Mouse (Mus musculus) midbrain, embryonic 13.5 days (tissue): ENCODE results near the gene Slco2b1. TPM values are rescaled to one million over a fixed set of nuclear protein-coding genes. Genes with fewer than 3 reads are reported as not detected.

Experiments
- ATAC-seq: fragments of 200-750 bp; cut with Nextera tagmentation; 2 replicates; pipeline ENCODE4 v1.8.0; 2017; ENCODE audit warnings: mild to moderate bottlenecking, moderate TSS enrichment, moderate library complexity
- H3K27ac ChIP-seq: fragments of 300-500 bp; sonication (generic); 2 replicates; pipeline ENCODE4 v1.5.1; 2015; ENCODE audit warnings: inconsistent platforms, mild to moderate bottlenecking, moderate library complexity
- H3K27me3 ChIP-seq: fragments of 300-500 bp; sonication (generic); 2 replicates; pipeline ENCODE4 v1.6.1; 2015; ENCODE audit warnings: mild to moderate bottlenecking, inconsistent platforms
- H3K36me3 ChIP-seq: fragments of 300-500 bp; sonication (generic); 2 replicates; pipeline ENCODE4 v1.6.1; 2015; ENCODE audit warnings: mild to moderate bottlenecking, inconsistent platforms
- H3K4me1 ChIP-seq: fragments of 300-500 bp; sonication (generic); replicated peaks from 2 replicates; pipeline ENCODE4 v1.6.1; 2015; ENCODE audit warnings: inconsistent platforms
- H3K4me2 ChIP-seq: fragments of 300-500 bp; sonication (generic); replicated peaks from 2 replicates; pipeline ENCODE4 v1.6.1; 2015; ENCODE audit warnings: moderate library complexity, mild to moderate bottlenecking, inconsistent platforms
- H3K4me3 ChIP-seq: fragments of 300-500 bp; sonication (generic); replicated peaks from 2 replicates; pipeline ENCODE4 v1.5.1; 2015; ENCODE audit warnings: mild to moderate bottlenecking, inconsistent platforms
- H3K9ac ChIP-seq: fragments of 300-500 bp; sonication (generic); replicated peaks from 2 replicates; pipeline ENCODE4 v1.6.1; 2015; ENCODE audit warnings: mild to moderate bottlenecking, inconsistent platforms
- H3K9me3 ChIP-seq: fragments of 300-500 bp; sonication (generic); 2 replicates; pipeline ENCODE4 v1.6.1; 2016; ENCODE audit warnings: mild to moderate bottlenecking, inconsistent platforms
- WGBS: fragments of 180-500 bp; shearing (Covaris S2); methylation state at CpG from one replicate; pipeline ENCODE4 v1.1.7; 2015; 5-methylcytosine and 5-hydroxymethylcytosine counted together
- polyA plus RNA-seq: library from polyadenylated mRNA; unstranded; fragments of >200 nt; fragmentation: Nextera tagmentation; extraction: Ambion mirVana; gene quantifications from 2 replicates; pipeline ENCODE4 v1.2.1, GENCODE M21; 2015

Gene Slco2b1
- polyA plus RNA-seq, 1 experiment from 2014 or later = 5.0 TPM

DNA sequence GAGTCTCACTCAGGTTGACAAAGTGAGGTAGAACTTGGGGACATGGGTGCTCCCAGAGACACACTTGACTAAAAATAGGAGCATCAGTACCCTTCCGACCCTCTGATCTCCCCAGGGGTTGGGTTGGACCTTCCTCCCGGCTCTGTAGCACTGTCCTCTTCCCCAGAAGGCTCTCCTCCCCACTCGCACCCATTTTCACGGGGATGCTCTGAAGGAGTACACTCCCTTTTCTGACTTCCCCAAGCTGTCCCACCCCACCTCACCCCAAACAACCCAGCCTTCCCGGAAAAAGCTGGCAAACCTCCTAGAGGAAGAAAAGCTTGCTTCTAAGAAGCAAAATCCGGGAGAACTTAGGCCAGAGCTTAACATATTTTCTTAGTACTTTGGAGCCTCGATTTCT lies 20.3 kb downstream of the Slco2b1 start:
- Histone ChIP-seq H3K36me3 (no peaks in the 10 kb centered on the region), H3K4me2 (no peak overlapping the region), H3K9me3 (no peaks in the 10 kb centered on the region), H3K27ac (no peak overlapping the region), H3K9ac (no peak overlapping the region), H3K4me1 (no peaks in the 10 kb centered on the region; the same call in 1 of the 2 replicates), H3K4me3 (no peak overlapping the region), H3K27me3 (no peaks in the 10 kb centered on the region)
- WGBS = 79% methylated on average over 7 of the region's 7 CpGs
- no peak for ATAC-seq

DNA sequence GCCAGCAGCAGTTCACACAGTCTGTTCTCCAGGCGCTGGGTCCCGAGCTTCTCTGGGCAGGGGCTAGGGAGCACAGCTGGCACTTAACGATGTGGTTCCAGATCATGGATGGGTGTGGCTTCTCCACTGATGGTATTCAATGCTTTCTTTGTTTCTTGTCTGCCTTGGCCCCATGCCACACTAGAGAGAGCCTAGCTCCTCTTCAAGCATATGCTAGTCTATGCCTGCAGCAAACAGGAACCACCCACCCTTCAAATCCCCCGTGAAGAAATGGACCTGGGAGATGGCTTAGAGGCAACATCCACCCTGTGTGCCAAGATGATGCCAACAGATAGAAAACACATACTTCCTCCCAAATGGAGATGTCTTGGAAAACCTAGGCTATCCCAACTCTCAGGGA lies 27.1 kb downstream of the Slco2b1 start:
- 70% methylated on average over 4 of the region's 4 CpGs for WGBS
- no peaks in the 10 kb centered on the region for H3K4me1 ChIP-seq
- no peaks in the 10 kb centered on the region for H3K9me3 ChIP-seq
- no peak overlapping the region for H3K9ac ChIP-seq
- no peak overlapping the region for H3K27ac ChIP-seq
- no peak overlapping the region for H3K4me3 ChIP-seq
- H3K4me2 ChIP-seq = no peak overlapping the region
- no peaks in the 10 kb centered on the region for H3K36me3 ChIP-seq
- H3K27me3 ChIP-seq = no peaks in the 10 kb centered on the region
- no peak for ATAC-seq

DNA sequence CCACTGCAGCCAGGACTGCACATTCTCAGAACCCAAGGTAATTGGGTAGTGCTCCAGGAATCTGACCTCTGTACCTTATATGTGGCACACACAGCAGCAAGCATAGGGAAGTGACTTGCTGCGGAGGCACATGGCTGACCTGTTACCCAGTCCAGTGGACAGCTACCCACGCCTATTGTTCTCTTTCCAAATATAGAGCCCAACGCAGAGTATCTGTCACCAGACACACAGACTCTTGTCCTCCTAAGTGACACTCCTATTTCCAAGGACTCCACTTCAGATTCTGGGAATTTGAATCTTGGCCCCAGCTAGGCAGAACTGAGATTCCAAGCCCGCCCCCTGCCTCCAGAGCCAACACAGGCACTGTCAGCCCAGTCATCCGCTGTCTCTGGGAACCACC lies 30.4 kb downstream of the Slco2b1 start:
- ATAC-seq = no peak
- Histone ChIP-seq H3K4me1 (no peaks in the 10 kb centered on the region), H3K36me3 (no peaks in the 10 kb centered on the region), H3K9me3 (no peaks in the 10 kb centered on the region), H3K4me3 (no peak overlapping the region), H3K4me2 (no peak overlapping the region), H3K27me3 (no peaks in the 10 kb centered on the region), H3K27ac (no peak overlapping the region), H3K9ac (no peak overlapping the region)
- 78% methylated on average over 5 of the region's 5 CpGs for WGBS

DNA sequence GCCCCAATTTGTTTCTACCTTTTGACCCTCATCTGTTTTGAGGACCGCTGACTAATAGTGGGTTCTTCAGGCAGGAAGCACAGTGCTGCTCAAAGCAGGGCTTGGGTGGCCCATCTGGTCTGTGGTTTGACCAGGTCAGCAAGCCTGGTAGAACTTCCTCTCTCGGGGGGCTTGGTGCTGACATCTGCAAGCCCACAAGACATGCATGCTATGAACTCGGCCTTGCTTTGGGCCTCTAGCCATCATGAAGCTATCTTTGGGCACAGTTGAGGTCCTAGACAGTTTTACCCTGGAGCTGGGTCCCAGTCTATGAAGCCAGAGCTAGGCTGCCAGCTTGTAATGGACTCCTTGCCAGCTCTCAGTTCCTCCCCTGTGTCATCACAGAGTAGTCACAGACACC lies 36.2 kb downstream of the Slco2b1 start:
- Histone ChIP-seq H3K27ac (no peak overlapping the region), H3K4me3 (no peak overlapping the region), H3K9ac (no peak overlapping the region), H3K4me2 (no peak overlapping the region), H3K36me3 (no peaks in the 10 kb centered on the region), H3K9me3 (no peaks in the 10 kb centered on the region), H3K4me1 (0 out of 2 replicates have a peak, but pooled peaks cover 3% of the 10 kb centered on the region), H3K27me3 (no peaks in the 10 kb centered on the region)
- 76% methylated on average over 3 of the region's 3 CpGs for WGBS
- no peak for ATAC-seq

DNA sequence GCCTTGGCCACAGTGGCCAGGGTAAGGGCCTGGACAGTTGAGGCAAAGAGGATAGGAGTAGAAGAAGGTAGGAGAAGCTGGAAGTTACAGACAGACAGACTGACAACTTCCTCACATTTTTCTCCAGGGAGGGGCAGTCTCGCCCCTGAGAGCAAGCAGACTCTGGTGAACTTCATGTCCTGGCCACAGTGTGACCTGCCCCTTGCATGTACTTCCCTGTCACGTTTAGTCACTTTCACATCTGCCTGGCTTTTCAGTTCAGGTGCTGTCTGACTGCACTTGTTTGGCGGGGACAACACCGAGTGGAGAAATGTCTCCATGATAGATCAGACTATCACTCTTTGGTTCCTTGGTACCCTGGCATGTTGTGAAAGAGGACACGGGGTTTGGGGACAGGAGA lies 36.9 kb downstream of the Slco2b1 start:
- H3K9me3 ChIP-seq = no peaks in the 10 kb centered on the region
- H3K4me1 ChIP-seq = 0 out of 2 replicates have a peak, but pooled peaks cover 3% of the 10 kb centered on the region
- no peak overlapping the region for H3K9ac ChIP-seq
- H3K4me2 ChIP-seq = no peak overlapping the region
- no peak overlapping the region for H3K4me3 ChIP-seq
- no peak for ATAC-seq
- no peak overlapping the region for H3K27ac ChIP-seq
- no peaks in the 10 kb centered on the region for H3K27me3 ChIP-seq
- no peaks in the 10 kb centered on the region for H3K36me3 ChIP-seq
- WGBS = 87% methylated on average over 5 of the region's 5 CpGs

DNA sequence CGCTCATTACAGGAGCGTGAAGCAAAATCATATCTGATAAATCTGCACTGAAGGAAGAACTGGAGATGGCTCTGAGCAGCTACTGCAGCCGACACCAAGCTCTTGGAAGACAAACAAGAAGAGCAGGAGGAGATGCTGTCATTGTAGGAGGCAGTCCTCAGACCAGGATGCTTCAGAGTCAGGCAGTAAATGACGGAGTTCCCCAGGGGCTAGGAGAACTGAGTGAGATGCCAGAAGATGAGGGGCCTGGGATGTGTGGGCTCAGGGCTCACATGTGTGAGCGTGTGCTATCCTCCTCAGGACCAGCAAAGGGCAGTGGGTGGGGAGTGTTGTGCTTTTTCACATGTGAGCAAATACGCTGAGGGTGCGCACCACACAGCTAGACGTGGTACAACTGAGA lies 38.0 kb downstream of the Slco2b1 start:
- Histone ChIP-seq H3K36me3 (no peaks in the 10 kb centered on the region), H3K4me2 (no peak overlapping the region), H3K4me1 (peaks cover 9% of the 10 kb centered on the region), H3K9me3 (no peaks in the 10 kb centered on the region), H3K4me3 (no peak overlapping the region), H3K27ac (no peak overlapping the region), H3K9ac (no peak overlapping the region), H3K27me3 (no peaks in the 10 kb centered on the region)
- 78% methylated on average over 8 of the region's 8 CpGs for WGBS
- ATAC-seq = no peak

DNA sequence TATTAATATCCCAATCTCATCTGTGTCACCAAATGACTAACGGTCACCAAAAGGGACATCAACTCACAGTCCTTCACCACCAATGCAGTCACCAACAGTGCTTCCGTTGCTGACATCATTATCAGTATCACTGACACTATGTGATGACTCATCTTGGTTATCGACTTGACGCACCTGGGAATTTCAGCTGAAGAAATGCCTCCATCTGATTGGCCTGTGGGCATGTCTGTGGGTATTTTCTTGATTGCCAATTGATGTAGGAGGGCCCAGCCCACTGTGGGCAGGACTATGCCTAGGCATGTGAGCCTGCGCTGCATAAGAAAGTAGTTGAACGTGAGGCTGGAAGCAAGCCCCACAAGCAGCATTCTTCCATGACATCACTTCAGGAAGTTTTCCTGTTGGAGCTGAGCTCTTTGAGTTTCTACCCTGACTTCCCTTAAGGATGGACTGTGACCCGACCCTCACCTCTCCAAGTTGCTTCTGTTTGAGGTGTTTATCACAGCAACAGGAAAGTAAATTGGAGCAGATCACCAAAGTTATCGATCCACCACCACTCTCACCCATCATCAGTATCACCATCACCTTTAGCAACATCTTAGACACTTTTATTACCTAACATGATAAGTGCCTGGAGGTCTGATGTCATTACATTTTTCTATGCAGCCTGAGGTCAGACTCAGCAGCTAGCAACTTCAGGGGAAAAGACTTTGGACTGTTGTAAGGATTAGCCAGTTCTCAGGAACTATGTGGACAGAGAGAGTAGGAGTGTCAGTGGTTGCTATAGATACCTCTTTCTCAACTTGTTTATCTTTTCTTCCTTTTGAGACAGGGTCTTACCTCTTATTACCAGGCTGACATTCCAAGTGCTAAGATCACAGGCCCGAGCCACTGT lies 39.4 kb downstream of the Slco2b1 start:
- Histone ChIP-seq H3K9ac (no peak overlapping the region), H3K9me3 (no peaks in the 10 kb centered on the region), H3K4me2 (no peak overlapping the region), H3K27me3 (no peaks in the 10 kb centered on the region), H3K4me1 (peaks cover 9% of the 10 kb centered on the region), H3K4me3 (no peak overlapping the region), H3K36me3 (no peaks in the 10 kb centered on the region), H3K27ac (no peak overlapping the region)
- no peak for ATAC-seq
- 84% methylated on average over 9 of the region's 9 CpGs for WGBS

DNA sequence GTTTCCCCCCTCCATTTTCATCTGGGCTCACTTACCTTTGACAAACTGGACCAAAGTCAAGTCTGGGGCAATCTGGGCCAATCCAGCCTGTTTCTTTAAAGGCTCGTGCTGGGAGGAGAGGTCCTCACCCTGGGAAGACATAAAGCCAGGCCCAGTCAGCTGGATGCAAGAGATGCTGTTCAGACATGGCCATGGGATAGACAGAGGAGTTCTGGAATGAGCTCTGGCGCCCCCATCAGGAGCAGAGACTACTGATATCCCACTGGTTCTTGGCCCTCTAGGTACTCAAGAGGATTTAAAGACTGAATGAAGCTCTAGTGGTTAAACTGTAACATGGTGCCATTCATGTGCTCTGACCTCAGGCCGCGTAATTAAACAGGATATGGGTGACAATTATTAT lies 40.2 kb downstream of the Slco2b1 start:
- Histone ChIP-seq H3K36me3 (no peaks in the 10 kb centered on the region), H3K9me3 (no peaks in the 10 kb centered on the region), H3K4me3 (no peak overlapping the region), H3K4me2 (no peak overlapping the region), H3K9ac (no peak overlapping the region), H3K27ac (no peak overlapping the region), H3K27me3 (no peaks in the 10 kb centered on the region), H3K4me1 (peaks cover 9% of the 10 kb centered on the region)
- 82% methylated on average over 4 of the region's 4 CpGs for WGBS
- no peak for ATAC-seq

DNA sequence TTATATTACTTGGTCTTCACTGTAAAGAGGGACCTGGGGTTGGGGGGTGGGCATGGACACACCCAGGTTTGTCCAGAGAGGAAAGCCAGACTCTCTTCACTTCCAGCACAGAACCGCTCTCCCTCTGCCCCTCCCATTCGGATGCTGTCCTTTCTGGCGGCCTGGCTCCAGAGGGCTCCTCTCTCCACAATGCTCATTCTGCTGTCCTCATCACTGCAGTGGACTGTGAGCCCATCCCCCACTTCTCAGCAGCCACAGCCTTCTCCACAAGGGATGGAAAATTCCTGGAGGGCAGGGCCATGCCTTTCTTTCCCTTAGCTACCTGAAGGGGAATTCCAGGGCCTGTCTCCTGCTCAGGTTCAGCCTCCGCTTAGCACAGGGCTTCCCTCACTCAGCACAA lies 42.3 kb downstream of the Slco2b1 start:
- WGBS = 19% methylated on average over 4 of the region's 4 CpGs
- Histone ChIP-seq H3K27me3 (no peaks in the 10 kb centered on the region), H3K4me3 (no peak overlapping the region), H3K9ac (no peak overlapping the region), H3K4me1 (peaks cover 20% of the 10 kb centered on the region), H3K27ac (no peak overlapping the region), H3K36me3 (no peaks in the 10 kb centered on the region), H3K4me2 (no peak overlapping the region), H3K9me3 (no peaks in the 10 kb centered on the region)
- 0 out of 2 replicates have a peak, but pooled peaks have one; percentile 30 for ATAC-seq

DNA sequence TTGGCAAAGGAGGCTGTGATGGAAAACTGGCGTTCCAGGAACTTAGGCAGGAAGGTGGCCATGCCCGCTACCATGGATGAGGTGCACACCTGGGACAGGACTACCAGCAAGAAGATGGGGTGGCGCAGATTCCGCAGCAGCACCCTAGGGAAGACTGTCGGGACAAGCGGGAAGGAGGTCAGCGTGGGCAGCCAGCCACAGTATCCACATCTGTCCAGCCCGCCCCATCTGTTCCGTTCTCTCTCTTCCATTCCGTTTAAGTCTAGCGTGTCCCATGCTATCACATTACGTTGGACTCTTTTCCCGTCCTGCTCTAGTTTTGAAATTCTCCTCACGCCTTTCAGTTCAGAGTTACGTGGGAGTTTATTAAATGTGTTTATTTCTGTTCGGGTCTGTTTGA lies 44.0 kb downstream of the Slco2b1 start:
- Histone ChIP-seq H3K4me1 (peaks cover 17% of the 10 kb centered on the region), H3K9me3 (no peaks in the 10 kb centered on the region), H3K27ac (no peak overlapping the region), H3K4me2 (no peak overlapping the region), H3K27me3 (no peaks in the 10 kb centered on the region), H3K9ac (no peak overlapping the region), H3K36me3 (no peaks in the 10 kb centered on the region), H3K4me3 (no peak overlapping the region)
- no peak for ATAC-seq
- 92% methylated on average over 16 of the region's 16 CpGs for WGBS

DNA sequence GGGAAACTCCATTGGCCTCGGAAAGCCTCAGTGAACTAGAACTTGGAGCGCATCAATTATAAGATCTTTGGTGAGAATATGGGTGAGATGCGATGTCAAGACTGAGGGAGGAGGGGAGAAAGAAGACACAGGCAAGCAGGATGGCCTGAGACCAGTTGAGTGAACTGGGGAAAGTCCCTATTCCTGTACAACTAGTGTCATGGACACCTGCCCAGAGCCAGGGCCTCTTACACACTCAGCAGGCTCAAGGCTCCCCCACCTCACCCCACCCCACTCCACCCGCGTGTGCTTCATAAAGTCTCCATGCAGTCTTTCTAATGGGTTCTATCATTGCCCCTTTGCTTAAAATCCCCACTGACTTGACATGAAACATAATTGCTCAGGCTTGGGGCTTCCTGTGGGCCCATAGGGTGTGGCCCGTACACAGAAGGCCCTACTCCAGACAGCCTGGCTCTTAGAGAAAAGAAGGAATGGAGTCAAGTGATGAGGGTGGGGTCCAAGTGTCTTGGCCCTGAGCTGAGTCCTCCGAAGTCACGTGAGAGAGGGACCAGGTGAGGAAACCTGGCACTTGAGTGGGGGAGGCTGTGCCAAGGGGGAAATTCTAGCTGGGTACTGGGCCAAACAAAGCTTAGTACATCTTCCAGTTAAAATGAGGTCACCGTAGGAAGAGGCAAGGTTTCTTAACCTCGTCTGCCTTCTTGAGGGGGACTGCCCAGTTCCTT lies 45.2 kb downstream of the Slco2b1 start:
- 94% methylated on average over 10 of the region's 10 CpGs for WGBS
- H3K9me3 ChIP-seq = no peaks in the 10 kb centered on the region
- H3K4me3 ChIP-seq = no peak overlapping the region
- H3K4me2 ChIP-seq = no peak overlapping the region
- H3K27ac ChIP-seq = no peak overlapping the region
- H3K9ac ChIP-seq = no peak overlapping the region
- peaks cover 17% of the 10 kb centered on the region for H3K4me1 ChIP-seq
- no peak for ATAC-seq
- H3K27me3 ChIP-seq = no peaks in the 10 kb centered on the region
- no peaks in the 10 kb centered on the region for H3K36me3 ChIP-seq
